Mouse (Mus musculus): ENCODE data around the gene 9130409I23Rik.
"Not testable (repeated sequence)": the region's sequence is repeated elsewhere in the genome, so short reads cannot be mapped to it uniquely, and the experiment has no call there.

Gene 9130409I23Rik

GRCm38 (mm10) chr1:181035015-181035778 is 15.8 kb upstream of the 9130409I23Rik start:
- DNase-seq (ENCODE audit: low spot score in 2 of 2): not testable (repeated sequence)

GRCm38 (mm10) chr1:181037623-181038022 is 13.4 kb upstream of the 9130409I23Rik start:
- no peak for DNase-seq (ENCODE audit: low spot score in 2 of 2)

GRCm38 (mm10) chr1:181039652-181040051 is 11.4 kb upstream of the 9130409I23Rik start:
- no peak for DNase-seq (ENCODE audit: low spot score in 2 of 2)

- no peak for DNase-seq (ENCODE audit: low spot score in 2 of 2)
Observed at GRCm38 (mm10) chr1:181047520-181047919, 3.5 kb upstream of the 9130409I23Rik start.

- DNase-seq (ENCODE audit: low spot score in 2 of 2): no peak
Observed at GRCm38 (mm10) chr1:181049328-181049842, 1.7 kb upstream of the 9130409I23Rik start.

GRCm38 (mm10) chr1:181052898-181053297 is 1.9 kb downstream of the 9130409I23Rik start:
- DNase-seq (ENCODE audit: low spot score in 2 of 2): no peak

- no peak for DNase-seq (ENCODE audit: low spot score in 2 of 2)
Observed at GRCm38 (mm10) chr1:181061784-181062485, 10.9 kb downstream of the 9130409I23Rik start.

- DNase-seq (ENCODE audit: low spot score in 2 of 2): no peak
Observed at GRCm38 (mm10) chr1:181063991-181064390, 13.0 kb downstream of the 9130409I23Rik start.

GRCm38 (mm10) chr1:181064648-181065047 is 13.6 kb downstream of the 9130409I23Rik start:
- DNase-seq (ENCODE audit: low spot score in 2 of 2): no peak

GRCm38 (mm10) chr1:181068344-181068743 is 17.3 kb downstream of the 9130409I23Rik start:
- no peak for DNase-seq (ENCODE audit: low spot score in 2 of 2)

- no peak for DNase-seq (ENCODE audit: low spot score in 2 of 2)
Observed at GRCm38 (mm10) chr1:181069671-181070070, 18.6 kb downstream of the 9130409I23Rik start.

GRCm38 (mm10) chr1:181073075-181073474 is 22.0 kb downstream of the 9130409I23Rik start:
- DNase-seq (ENCODE audit: low spot score in 2 of 2): no peak

- DNase-seq (ENCODE audit: low spot score in 2 of 2): no peak
Observed at GRCm38 (mm10) chr1:181084021-181084420, 33.0 kb downstream of the 9130409I23Rik start.

GRCm38 (mm10) chr1:181090048-181090447 is 39.0 kb downstream of the 9130409I23Rik start:
- no peak for DNase-seq (ENCODE audit: low spot score in 2 of 2)

All from spleen, postnatal 4 days (tissue).